Mouse (Mus musculus) spleen, postnatal 4 days (tissue): ENCODE measurements at regions not wholly inside any gene's neighbourhood (a gene's known extent, or its start where the extent isn't known, plus 50 kb on each side); places are given as distances from the start of the nearest gene placed in this dataset.
"Not testable (repeated sequence)": the region's sequence is repeated elsewhere in the genome, so short reads cannot be mapped to it uniquely, and the experiment has no call there.

Experiments
- DNase-seq, 2 experiments: peaks; one replicate each; pipeline ENCODE4 v3.0.0; 2022; ENCODE audit warnings: low spot score in 2 of 2

DNA sequence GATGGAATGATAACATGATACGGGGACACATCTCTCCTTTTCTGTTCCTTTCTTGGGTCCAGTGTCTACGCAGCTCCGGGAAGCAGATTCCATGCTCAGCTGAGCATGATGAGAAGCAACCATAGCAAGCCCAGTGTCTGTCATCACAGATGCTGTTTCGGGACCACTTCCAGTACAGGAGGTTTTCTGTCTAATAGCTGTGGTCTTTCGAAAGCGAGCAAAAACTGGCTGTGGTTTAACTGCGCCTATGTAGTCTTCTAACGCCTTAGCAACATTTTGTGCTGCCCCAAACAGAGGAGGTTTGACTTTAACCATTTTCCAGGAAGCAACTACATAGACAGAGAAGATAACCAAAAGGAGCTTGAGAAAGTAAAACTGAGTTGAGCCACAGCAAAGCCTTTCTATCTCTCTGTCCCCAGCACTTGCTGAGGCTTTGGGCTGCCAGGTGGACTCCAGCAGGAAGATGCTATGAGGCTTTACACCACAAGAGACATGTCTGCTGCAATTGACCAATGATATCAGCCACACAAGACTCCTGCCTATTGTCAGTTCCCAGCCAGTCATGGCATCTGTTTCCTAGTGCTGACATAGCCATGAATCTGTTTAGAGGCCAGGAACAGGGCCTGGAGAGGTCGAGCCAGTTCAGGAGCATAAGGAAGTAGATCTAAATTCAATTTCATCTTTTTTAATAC lies 95.1 kb downstream of the Stard3nl start:
- not testable (repeated sequence) for DNase-seq

DNA sequence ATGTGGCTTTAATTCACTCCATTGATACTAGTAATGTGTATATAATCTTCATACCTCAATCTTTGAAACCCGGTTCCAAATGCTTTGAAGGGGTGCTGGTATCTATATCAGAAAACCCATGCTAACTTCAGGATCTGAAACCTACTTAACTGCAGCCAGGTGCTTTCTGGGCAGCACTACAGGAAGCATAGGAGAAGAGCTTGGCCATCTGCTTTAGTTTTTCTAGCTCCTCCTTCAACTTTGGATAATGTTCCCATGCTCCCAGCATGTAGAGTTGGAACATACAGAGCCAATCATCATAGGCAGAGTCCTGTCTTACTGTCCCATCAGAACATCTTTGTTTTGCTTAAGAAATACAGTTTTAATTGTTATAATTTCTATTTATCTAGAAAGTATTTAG lies 99.3 kb downstream of the Stard3nl start:
- DNase-seq: no peak

DNA sequence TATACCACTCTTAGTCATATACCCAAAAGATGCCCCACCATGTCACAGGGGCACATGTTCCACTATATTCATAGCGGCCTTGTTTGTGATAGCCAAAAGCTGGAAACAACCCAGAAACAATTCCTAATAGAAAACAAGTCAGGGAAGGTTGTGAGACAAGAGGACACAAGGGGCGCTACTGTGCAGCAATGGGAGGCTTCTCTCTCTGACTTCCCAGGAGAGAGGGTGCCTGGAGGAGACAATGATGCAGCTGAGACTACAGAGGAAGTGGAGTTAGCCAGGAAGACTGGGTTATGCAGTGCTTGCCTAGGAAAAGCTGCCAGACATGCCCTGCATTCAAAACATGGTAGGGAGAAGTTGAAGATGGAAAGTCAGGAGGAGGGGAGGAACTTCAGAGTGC lies 102.6 kb downstream of the Stard3nl start:
- DNase-seq: no peak

DNA sequence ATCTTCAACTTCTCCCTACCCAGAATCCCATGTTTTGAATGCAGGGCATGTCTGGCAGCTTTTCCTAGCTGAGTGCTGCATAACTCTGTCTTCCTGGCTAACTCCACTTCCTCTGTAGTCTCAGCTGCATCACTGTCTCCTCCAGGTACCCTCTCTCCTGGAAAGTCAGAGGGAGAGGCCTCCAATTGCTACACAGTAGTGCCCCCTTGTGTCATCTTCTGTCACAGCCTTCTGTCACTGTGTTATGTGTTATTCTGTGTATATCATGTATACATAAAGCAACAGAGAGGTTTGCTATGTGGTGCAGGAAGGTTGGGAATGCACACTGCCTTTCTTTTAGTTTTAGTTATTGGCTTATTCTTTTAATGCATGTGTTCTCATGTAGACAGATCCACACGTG lies 112.4 kb downstream of the Stard3nl start:
- no peak for DNase-seq

DNA sequence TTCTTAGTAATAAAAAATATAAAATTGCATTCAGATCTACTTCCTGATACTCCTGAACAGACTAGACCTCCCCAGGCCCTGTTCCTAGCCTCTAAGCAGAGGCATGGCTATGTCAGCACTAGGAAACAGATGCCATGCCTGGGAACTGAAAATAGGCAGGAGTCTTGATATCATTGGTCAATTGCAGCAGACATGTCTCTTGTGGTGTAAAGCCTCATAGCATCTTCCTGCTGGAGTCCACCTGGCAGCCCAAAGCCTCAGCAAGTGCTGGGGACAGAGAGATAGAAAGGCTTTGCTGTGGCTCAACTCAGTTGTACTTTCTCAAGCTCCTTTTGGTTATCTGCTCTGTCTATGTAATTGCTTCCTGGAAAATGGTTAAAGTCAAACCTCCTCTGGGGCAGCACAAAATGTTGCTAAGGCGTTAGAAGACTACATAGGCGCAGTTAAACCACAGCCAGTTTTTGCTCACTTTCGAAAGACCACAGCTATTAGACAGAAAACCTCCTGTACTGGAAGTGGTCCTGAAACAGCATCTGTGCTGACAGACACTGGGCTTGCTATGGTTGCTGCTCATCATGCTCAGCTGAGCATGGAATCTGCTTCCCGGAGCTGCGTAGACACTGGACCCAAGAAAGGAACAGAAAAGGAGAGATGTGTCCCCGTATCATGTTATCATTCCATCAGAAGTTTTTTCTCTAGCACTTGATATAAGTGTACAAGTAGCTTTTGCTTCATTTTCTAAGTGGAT lies 122.9 kb downstream of the Stard3nl start:
- DNase-seq: not testable (repeated sequence)

DNA sequence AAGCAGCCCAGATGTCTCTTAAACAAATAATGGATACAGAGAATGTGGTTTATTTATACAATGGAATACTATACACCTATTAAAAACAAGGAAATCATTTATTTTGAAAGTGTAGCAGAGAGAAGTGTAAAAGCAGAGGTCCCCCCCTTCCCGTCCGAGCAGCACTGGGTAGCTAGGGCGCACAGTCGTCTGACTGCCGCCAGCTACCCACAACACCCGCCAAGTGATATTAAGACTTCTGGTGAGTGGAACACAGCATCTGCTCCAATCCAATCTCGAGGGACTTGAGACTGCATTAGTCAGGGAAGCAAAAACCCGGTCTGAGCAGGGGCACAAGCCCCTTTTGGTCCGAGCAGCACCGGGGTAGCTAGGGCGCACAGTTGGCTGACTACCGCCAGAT lies 130.6 kb downstream of the Stard3nl start:
- not testable (repeated sequence) for DNase-seq

DNA sequence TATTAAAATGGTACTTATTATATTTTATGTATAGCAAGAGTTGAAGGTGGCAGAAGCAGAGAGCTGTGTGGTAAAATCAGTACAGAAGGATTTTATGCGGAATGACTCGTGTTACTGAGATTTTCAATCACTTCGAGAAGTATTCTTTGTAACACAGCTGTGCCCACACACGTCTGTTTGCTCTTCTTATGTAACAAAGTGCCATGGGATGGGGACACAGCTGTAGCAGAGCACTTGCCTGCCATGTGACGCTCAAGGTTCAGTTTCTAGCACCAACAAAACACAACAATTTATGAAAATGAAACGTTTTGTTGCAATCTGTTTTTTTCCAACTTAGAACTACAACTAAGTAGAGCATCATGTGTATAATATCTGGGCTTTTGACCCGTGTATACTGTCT lies 149.0 kb downstream of the Stard3nl start:
- not testable (repeated sequence) for DNase-seq

DNA sequence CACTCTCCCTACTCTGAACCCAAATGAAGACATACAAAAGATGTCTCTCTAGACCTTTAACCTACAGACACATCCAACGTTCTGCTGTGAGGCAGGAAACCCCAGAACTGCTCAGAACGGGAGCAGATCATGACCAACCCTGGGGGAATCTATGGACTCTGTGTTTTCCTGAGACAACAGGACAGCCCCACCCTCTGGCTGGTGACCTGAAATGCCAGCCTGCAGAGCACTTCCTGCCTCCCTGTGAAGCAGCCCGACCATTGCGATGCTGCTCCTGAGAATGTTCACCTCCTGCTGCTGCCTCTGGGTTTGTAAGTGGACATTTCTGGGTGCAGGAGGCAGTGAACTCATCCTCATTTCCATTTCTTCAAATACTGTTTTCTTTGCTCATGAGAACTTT lies 153.0 kb downstream of the Stard3nl start:
- DNase-seq: not testable (repeated sequence)

DNA sequence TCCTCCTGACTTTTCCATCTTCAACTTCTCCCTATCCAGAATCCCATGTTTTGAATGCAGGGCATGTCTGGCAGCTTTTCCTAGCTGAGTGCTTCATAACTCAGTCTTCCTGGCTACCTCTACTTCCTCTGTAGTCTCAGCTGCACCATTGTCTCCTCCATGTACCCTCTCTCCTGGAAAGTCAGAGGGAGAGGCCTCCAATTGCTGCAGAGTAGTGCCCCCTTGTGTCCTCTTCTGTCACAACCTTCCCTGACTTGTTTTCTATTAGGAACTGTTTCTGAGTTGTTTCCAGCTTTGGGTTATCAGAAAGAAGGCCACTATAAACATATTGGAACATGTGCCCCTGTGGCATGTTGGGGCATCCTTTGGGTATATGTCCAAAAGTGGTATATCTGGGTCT lies 159.3 kb downstream of the Stard3nl start:
- DNase-seq: peak in 1 of 2 experiments; percentile 27

DNA sequence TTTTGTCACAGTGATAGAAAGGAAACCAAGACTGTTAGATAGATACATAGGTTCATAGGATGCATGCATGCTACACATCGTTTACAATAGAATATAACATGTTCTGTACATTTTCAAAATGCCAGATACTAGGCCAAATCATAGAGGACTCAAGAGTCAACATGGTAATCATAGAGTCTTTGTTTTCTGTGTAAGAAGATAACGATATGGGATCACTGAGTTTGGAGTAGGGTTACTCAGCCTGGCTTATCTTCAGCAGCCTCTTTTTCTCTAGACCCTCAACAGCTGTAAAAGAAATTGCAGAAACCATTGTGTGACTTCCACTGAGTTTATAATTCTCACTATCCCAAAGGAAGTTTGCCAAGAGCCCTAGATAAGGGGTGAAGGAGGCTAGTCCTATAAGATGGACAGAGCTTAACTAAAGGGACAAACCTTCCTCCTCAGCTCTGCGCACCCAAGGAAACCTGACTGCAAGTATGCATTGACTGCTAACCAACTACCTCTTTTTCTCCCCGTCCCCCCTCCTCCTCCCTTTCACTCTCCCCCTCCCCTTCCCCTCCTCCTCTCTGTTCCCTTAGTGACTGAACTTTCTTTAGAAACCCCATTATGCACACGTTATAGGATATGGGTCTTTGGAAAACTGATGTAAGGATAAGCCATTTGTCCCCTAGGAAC lies 160.8 kb downstream of the Stard3nl start:
- no peak for DNase-seq

DNA sequence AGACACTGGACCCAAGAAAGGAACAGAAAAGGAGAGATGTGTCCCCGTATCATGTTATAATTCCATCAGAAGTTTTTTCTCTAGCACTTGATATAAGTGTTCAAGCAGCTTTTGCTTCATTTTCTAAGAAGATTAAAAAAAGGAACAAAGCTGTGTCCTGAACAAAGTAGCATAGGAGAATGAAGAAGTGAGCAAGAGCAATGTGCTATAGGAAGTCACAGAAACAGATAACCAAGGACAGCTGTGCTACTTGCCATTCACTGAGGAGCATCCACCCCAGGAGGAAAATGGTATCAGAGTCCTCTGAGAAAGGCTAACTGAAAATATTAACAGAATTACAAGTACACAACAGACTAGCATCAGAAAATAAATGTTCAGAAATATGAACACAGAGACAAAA lies 175.6 kb downstream of the Stard3nl start:
- DNase-seq: not testable (repeated sequence)

DNA sequence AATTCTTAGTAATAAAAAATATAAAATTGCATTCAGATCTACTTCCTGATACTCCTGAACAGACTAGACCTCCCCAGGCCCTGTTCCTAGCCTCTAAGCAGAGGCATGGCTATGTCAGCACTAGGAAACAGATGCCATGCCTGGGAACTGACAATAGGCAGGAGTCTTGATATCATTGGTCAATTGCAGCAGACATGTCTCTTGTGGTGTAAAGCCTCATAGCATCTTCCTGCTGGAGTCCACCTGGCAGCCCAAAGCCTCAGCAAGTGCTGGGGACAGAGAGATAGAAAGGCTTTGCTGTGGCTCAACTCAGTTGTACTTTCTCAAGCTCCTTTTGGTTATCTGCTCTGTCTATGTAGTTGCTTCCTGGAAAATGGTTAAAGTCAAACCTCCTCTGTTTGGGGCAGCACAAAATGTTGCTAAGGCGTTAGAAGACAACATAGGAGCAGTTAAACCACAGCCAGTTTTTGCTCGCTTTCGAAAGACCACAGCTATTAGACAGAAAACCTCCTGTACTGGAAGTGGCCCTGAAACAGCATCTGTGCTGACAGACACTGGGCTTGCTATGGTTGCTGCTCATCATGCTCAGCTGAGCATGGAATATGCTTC lies 176.1 kb downstream of the Stard3nl start:
- not testable (repeated sequence) for DNase-seq

DNA sequence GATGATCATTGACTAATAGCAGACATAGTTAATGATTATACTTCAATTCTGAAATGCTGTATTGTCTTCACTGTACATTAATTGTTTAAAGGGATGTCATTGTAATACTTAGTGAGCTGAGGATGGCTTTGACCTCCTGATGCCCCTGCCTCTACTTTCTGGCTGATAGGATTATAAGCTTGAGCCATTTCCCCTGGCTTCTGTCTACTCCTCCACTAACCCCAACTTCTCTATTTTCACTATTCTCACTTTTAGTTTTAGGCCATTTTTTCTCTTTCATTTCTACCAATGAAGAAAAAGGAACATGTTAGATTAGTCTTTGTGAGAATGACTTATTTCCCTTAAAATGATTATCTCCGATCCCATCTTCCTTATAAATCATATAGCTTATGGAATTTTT lies 190.9 kb downstream of the Stard3nl start:
- DNase-seq: no peak

DNA sequence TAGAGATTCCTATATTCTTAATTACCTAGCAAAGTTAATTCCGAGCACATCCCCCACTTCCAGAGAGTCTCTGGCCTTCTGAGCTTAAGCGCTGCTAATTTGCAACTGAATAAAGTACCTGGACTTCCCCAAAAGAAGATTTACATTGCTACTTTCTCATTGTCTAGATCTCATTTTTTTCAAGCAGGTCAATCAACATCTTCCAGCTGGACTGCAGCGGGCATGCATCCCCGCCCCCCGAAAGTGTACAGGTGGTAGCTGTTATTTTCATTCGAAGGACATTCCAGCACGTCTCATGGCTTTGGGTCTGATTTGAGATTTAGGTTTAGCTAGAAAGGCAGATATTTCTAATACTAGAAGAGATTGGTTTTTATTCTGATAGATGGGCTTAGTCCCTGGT lies 193.3 kb downstream of the Stard3nl start:
- not testable (repeated sequence) for DNase-seq
